Mouse (Mus musculus) WW6 (cell line): ENCODE measurements around the gene Dpysl4.

Source experiments
- DNase-seq: peaks from one replicate; pipeline ENCODE4 v3.0.0-alpha.2; 2013; ENCODE audit warnings: low read depth, low spot score

Dpysl4 gene

GRCm38 (mm10) chr7:139149373-139149772, 63.6 kb downstream of the Dpysl4 start:
- no peak for DNase-seq

- no peak for DNase-seq
Observed at GRCm38 (mm10) chr7:139151116-139151515, 65.3 kb downstream of the Dpysl4 start.
